Mouse (Mus musculus) cerebellum, postnatal 14 days (tissue): Measurements from ENCODE around the gene Carf.

ENCODE experiments used
- DNase-seq, 2 experiments: peaks; one replicate each; pipeline ENCODE4 v3.0.0; 2021; ENCODE audit warnings: mixed read lengths in 2 of 2

Gene Carf

DNA sequence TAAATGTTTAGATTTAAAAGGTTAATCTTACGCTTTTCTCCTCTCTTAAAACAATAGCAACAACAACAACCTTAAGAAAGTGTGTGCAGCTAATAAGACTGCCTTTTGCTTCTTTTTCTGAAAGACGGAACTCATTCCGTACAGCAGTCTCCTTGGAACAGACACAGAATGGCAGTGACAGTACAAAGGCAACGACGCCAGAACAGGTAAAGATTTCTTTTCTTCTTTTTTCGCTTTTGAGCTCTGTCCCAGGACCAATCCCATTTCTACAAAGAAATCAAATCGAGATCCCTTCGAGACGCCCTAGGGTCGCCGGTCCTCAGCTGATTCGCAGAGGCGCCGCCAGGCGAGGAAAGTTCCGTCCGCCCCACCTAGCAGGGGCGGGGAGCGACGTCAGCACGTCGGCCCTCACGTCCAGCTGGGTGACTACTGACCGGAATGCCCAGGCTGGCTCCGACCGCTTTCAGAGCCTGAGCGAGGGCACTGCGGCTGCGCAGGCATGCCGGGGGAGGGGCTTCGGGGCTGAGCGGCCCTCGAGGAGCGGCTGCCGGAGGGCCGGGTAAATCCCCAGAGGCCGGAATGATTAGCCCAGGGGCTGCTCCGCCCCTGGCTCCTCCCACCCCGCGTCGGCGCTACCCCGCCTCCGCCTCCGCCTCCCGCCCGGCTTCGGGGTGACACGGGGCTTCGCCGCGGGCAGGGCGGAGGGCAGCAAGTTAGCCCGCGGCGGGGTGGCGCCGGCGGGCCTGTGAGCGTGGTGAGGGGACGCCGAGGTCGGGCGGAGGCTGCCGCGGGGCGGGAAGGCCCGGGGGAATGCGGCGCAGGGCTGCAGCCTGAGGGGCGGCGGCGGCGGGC, 82.1 kb downstream of the Carf start, which contains the start of gene Nbeal1:
Gene Nbeal1, plus strand, starts transcription at position 668 of the 852 bp plus-strand sequence.
- peak; percentile 99 for DNase-seq

DNA sequence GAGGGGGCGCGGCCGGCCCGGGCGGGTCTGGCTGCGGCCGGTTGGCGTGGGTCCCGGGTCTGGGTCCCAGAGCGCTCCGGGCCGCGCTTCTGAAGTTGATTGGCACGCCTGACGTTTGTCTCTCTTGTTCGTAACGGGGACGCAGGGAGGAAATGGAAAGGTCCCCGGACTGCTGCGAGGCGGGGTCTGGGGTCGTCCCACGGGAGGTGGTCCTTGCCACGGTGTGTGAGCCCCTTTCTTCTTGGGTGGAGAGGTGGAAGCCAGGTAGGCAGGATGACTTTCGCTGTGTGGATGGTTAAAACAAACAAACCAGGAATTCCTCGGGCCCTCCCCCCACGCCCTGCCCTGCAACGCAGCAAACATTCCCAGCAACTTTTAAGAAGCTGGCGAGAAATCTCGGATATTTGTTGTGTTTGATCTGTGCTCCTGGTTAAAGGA, 82.8 kb downstream of the Carf start:
- DNase-seq, result peak in 1 of 2 experiments; percentile 79

- no peak for DNase-seq
Measured at GRCm38 (mm10) chr1:60188454-60188853, 90.4 kb downstream of the Carf start.

- peak in 1 of 2 experiments; percentile 23 for DNase-seq
Measured at GRCm38 (mm10) chr1:60196813-60197212, 98.8 kb downstream of the Carf start.

- no peak for DNase-seq
Measured at GRCm38 (mm10) chr1:60199006-60199405, 101.0 kb downstream of the Carf start.
